Mouse (Mus musculus) frontal cortex, postnatal 14 days (tissue): ENCODE results near the gene Nck2.

Source experiments
- DNase-seq, 2 experiments: peaks; one replicate each; pipeline ENCODE4 v3.0.0; 2022; ENCODE audit warnings: low spot score in 2 of 2

Gene Nck2

GRCm38 (mm10) chr1:43433853-43434252 is 10.5 kb upstream of the Nck2 start:
- DNase-seq, result no peak

- DNase-seq, result no peak
Observed at GRCm38 (mm10) chr1:43436554-43436953, 7.8 kb upstream of the Nck2 start.

- no peak for DNase-seq
Observed at GRCm38 (mm10) chr1:43439261-43439660, 5.1 kb upstream of the Nck2 start.

GRCm38 (mm10) chr1:43442568-43442967 is 1.8 kb upstream of the Nck2 start:
- no peak for DNase-seq

GRCm38 (mm10) chr1:43445170-43446088 is 1.1 kb downstream of the Nck2 start:
- peak; percentile 41 to 61 for DNase-seq

GRCm38 (mm10) chr1:43446089-43446533 is 1.7 kb downstream of the Nck2 start:
- peak in 1 of 2 experiments; percentile 19 for DNase-seq

- no peak for DNase-seq
Observed at GRCm38 (mm10) chr1:43446731-43447601, 2.6 kb downstream of the Nck2 start.

GRCm38 (mm10) chr1:43447602-43448287 is 3.4 kb downstream of the Nck2 start:
- no peak for DNase-seq

GRCm38 (mm10) chr1:43450811-43451210 is 6.4 kb downstream of the Nck2 start:
- no peak for DNase-seq

GRCm38 (mm10) chr1:43453683-43454082 is 9.3 kb downstream of the Nck2 start:
- DNase-seq, result no peak

GRCm38 (mm10) chr1:43454741-43455140 is 10.4 kb downstream of the Nck2 start:
- no peak for DNase-seq

GRCm38 (mm10) chr1:43455196-43455595 is 10.8 kb downstream of the Nck2 start:
- DNase-seq, result no peak

- no peak for DNase-seq
Observed at GRCm38 (mm10) chr1:43457012-43457766, 12.8 kb downstream of the Nck2 start.

GRCm38 (mm10) chr1:43460468-43460867 is 16.1 kb downstream of the Nck2 start:
- DNase-seq, result no peak

- no peak for DNase-seq
Observed at GRCm38 (mm10) chr1:43462666-43463065, 18.3 kb downstream of the Nck2 start.

- no peak for DNase-seq
Observed at GRCm38 (mm10) chr1:43463941-43464682, 19.7 kb downstream of the Nck2 start.

- DNase-seq, result no peak
Observed at GRCm38 (mm10) chr1:43464976-43465375, 20.6 kb downstream of the Nck2 start.

GRCm38 (mm10) chr1:43465957-43466624 is 21.7 kb downstream of the Nck2 start:
- DNase-seq, result no peak

- DNase-seq, result no peak
Observed at GRCm38 (mm10) chr1:43467656-43468055, 23.3 kb downstream of the Nck2 start.

- no peak for DNase-seq
Observed at GRCm38 (mm10) chr1:43468207-43468606, 23.8 kb downstream of the Nck2 start.
